ENCODE assay signal across 15 mouse cellular contexts in genomic region chr5:21712127-21712715, GRCm38 (mm10). TPM values are rescaled to one million over a fixed set of nuclear protein-coding genes. Genes with fewer than 3 reads are reported as not detected.
DNase-seq lines count a peak whose midpoint lies in the region; ATAC-seq lines count a peak whose summit lies in the region.
"Had no signal": no experiment of that assay in that cellular context is flagged by ENCODE, and none has a peak within 500 bp of the region (broad histone marks: within the 10 kb centered on the region; RNA-seq: fewer than 3 reads in every experiment).

No protein-coding gene starts in this region.

- ATAC-seq in kidney, embryonic 16.5 days (ENCODE audit: low FRiP score, low TSS enrichment), result peak; percentile 54; the same call in 1 of the 2 replicates

- no peak overlapping the region for H3K27ac ChIP-seq in kidney, embryonic 16.5 days (ENCODE audit: low read length)
- H3K27ac ChIP-seq: embryonic facial prominence, embryonic 13.5 days; forebrain, embryonic 10.5 days; heart, embryonic 15.5 days; hindbrain, embryonic 10.5 days had no signal

- no peaks in the 10 kb centered on the region for H3K4me1 ChIP-seq in kidney, embryonic 16.5 days (ENCODE audit: insufficient read depth, low read length)
- H3K4me1 ChIP-seq: embryonic facial prominence, embryonic 13.5 days; hindbrain, embryonic 10.5 days had no signal

- H3K36me3 ChIP-seq in kidney, embryonic 16.5 days (ENCODE audit: insufficient read depth, low read length), result no peaks in the 10 kb centered on the region
- H3K36me3 ChIP-seq: embryonic facial prominence, embryonic 13.5 days; forebrain, embryonic 10.5 days; heart, embryonic 15.5 days; hindbrain, embryonic 10.5 days had no signal

- H3K4me2 ChIP-seq in kidney, embryonic 16.5 days (replicated peaks; ENCODE audit: low read depth, low read length), result no peak overlapping the region
- H3K4me2 ChIP-seq: embryonic facial prominence, embryonic 13.5 days; heart, embryonic 15.5 days had no signal

- H3K9ac ChIP-seq in kidney, embryonic 16.5 days (replicated peaks; ENCODE audit: low read length), result no peak overlapping the region
- H3K9ac ChIP-seq: embryonic facial prominence, embryonic 13.5 days; heart, embryonic 15.5 days had no signal

- peak; percentile 40 to 52 for DNase-seq in adrenal gland, postnatal 36 days
- no peak for DNase-seq in adrenal gland, postnatal 4 days (ENCODE audit: low spot score in 2 of 2)
- no peak for DNase-seq in kidney, adult 9 months
- peak; percentile 33 for DNase-seq in ovary, adult 18-20 months (ENCODE audit: low spot score)
- DNase-seq in ovary, postnatal 36 days (ENCODE audit: low spot score), result no peak
- DNase-seq in testis, postnatal 10 days (ENCODE audit: low spot score), result peak; percentile 45
- no peak for DNase-seq in gastrocnemius, postnatal 4 days (ENCODE audit: low spot score in 2 of 2)
- DNase-seq: adrenal gland, postnatal 10 days; midbrain, embryonic 14.5 days; thymus, adult 18-20 months had no signal

- H3K27me3 ChIP-seq in kidney, embryonic 16.5 days (ENCODE audit: insufficient read depth, low read length), result no peaks in the 10 kb centered on the region
- H3K27me3 ChIP-seq: heart, embryonic 15.5 days had no signal

- H3K9me3 ChIP-seq in kidney, embryonic 16.5 days (ENCODE audit: low read length), result no peaks in the 10 kb centered on the region
- H3K9me3 ChIP-seq: embryonic facial prominence, embryonic 13.5 days; forebrain, embryonic 10.5 days; heart, embryonic 15.5 days; hindbrain, embryonic 10.5 days had no signal

- no peak overlapping the region for H3K4me3 ChIP-seq in kidney, embryonic 16.5 days (ENCODE audit: low read length)
- H3K4me3 ChIP-seq: embryonic facial prominence, embryonic 13.5 days; forebrain, embryonic 10.5 days; heart, embryonic 15.5 days; hindbrain, embryonic 10.5 days had no signal

- WGBS in kidney, embryonic 16.5 days, result 36% methylated on average over 13 of the region's 13 CpGs

RNA-seq across cellular contexts. Expression of gene Napepld, which starts 11.0 kb away (rescaled TPM):
- 10 to 100 TPM; 26.4 to 48.6 TPM for total RNA-seq in adrenal gland, postnatal 36 days (2021)
- 10 to 100 TPM; 22.1 to 24.7 TPM for total RNA-seq in adrenal gland, postnatal 4 days (2021)
- 5.9 and 7.3 TPM in 2 replicates for polyA plus RNA-seq in kidney, embryonic 16.5 days (2015; fragmentation: Nextera tagmentation; extraction: Ambion mirVana)
- total RNA-seq in gastrocnemius, postnatal 4 days (2021), result 1 to 10 TPM; 4.5 to 4.6 TPM

RNA-seq across cellular contexts. Expression of gene Pmpcb, which starts 24.7 kb away (rescaled TPM):
- total RNA-seq in adrenal gland, postnatal 36 days (2021), result 100 to 1,000 TPM; 256 to 300 TPM
- total RNA-seq in adrenal gland, postnatal 4 days (2021), result 100 to 1,000 TPM; 213 to 227 TPM
- polyA plus RNA-seq in kidney, embryonic 16.5 days (2015; fragmentation: Nextera tagmentation; extraction: Ambion mirVana), result 91.9 and 104 TPM in 2 replicates
- total RNA-seq in gastrocnemius, postnatal 4 days (2021), result 100 to 1,000 TPM; 128 TPM

Comparison
In these comparisons a context has a peak if more than half of its experiments do, and no peak if none do; other contexts are left out.
1. DNase-seq: peak in adrenal gland, postnatal 36 days (2 of 2), ovary, adult 18-20 months (single experiment) and testis, postnatal 10 days (single experiment); none in adrenal gland, postnatal 4 days (0 of 2), kidney, adult 9 months (single experiment), ovary, postnatal 36 days (single experiment) and gastrocnemius, postnatal 4 days (0 of 2).
2. RNA of gene Napepld, which starts 11.0 kb away (total RNA-seq): 26.4 to 48.6 TPM in adrenal gland, postnatal 36 days and 22.1 to 24.7 TPM in adrenal gland, postnatal 4 days; 4.5 to 4.6 TPM in gastrocnemius, postnatal 4 days; every median in the first group is over 4 times any median in the second.